Mouse (Mus musculus) liver, postnatal 0 days (tissue): Measurements from ENCODE around the gene Agbl4. TPM values are rescaled to one million over a fixed set of nuclear protein-coding genes. Genes with fewer than 3 reads are reported as not detected.
A peak's percentile ranks its signal among the peaks of the same experiment; 100 is the strongest.

Experiments used
- ATAC-seq: fragments of 200-750 bp; cut with Nextera tagmentation; 2 replicates; pipeline ENCODE4 v1.8.0; 2017; ENCODE audit warnings: mild to moderate bottlenecking, moderate library complexity
- DNase-seq: peaks from one replicate; pipeline ENCODE4 v3.0.0-alpha.2; 2016
- H3K27ac ChIP-seq: fragments of 300-500 bp; sonication (generic); 2 replicates; pipeline ENCODE4 v1.5.1; 2014; ENCODE audit warnings: antibody characterized with exemption, moderate library complexity, mild to moderate bottlenecking, low read depth
- H3K27me3 ChIP-seq: fragments of 300-500 bp; sonication (generic); 2 replicates; pipeline ENCODE4 v1.6.1; 2014; ENCODE audit warnings: low read length, control low read depth, mixed read lengths; ENCODE audit not compliant: insufficient read depth
- H3K36me3 ChIP-seq: fragments of 300-500 bp; sonication (generic); replicated peaks from 2 replicates; pipeline ENCODE4 v1.6.1; 2014; ENCODE audit warnings: mild to moderate bottlenecking, control low read depth, low read length, moderate library complexity, mixed read lengths; ENCODE audit not compliant: insufficient read depth
- H3K4me1 ChIP-seq: fragments of 300-500 bp; sonication (generic); 2 replicates; pipeline ENCODE4 v1.6.1; 2014; ENCODE audit warnings: antibody characterized with exemption, mild to moderate bottlenecking, control low read depth; ENCODE audit not compliant: insufficient read depth
- H3K4me2 ChIP-seq: fragments of 300-500 bp; sonication (generic); 2 replicates; pipeline ENCODE4 v1.6.1; 2014; ENCODE audit warnings: low read depth, mild to moderate bottlenecking, low read length, moderate library complexity, mixed read lengths
- H3K4me3 ChIP-seq: fragments of 300-500 bp; sonication (generic); 2 replicates; pipeline ENCODE4 v1.5.1; 2014; ENCODE audit warnings: low read depth, low read length
- H3K9ac ChIP-seq: fragments of 300-500 bp; sonication (generic); replicated peaks from 2 replicates; pipeline ENCODE4 v1.6.1; 2014; ENCODE audit warnings: mild to moderate bottlenecking, moderate library complexity
- H3K9me3 ChIP-seq: fragments of 300-500 bp; sonication (generic); 2 replicates; pipeline ENCODE4 v1.6.1; 2016; ENCODE audit warnings: mild to moderate bottlenecking, control low read depth, low read length, mixed read lengths
- CTCF ChIP-seq: sonication (generic); IDR thresholded peaks from 2 replicates; pipeline ENCODE4 v1.5.1; 2016; ENCODE audit warnings: antibody characterized with exemption, low read depth
- EP300 ChIP-seq: IDR thresholded peaks from 2 replicates; pipeline ENCODE4 v1.6.1; 2016; ENCODE audit warnings: antibody characterized with exemption, low read depth, mild to moderate bottlenecking
- WGBS: fragments of 180-500 bp; shearing (Covaris S2); extraction: QIAGEN DNeasy Blood & Tissue Kit; methylation state at CpG from one replicate; pipeline ENCODE4 v1.1.7; 2014; ENCODE audit not compliant: insufficient replicate concordance; 5-methylcytosine and 5-hydroxymethylcytosine counted together
- polyA plus RNA-seq: library from polyadenylated mRNA; unstranded; fragments of >200 nt; fragmentation: Nextera tagmentation; extraction: Ambion mirVana; gene quantifications from 2 replicates; pipeline ENCODE4 v1.2.1, GENCODE M21; 2015

The Agbl4 gene
- polyA plus RNA-seq, 1 experiment from 2014 or later: not detected

DNA sequence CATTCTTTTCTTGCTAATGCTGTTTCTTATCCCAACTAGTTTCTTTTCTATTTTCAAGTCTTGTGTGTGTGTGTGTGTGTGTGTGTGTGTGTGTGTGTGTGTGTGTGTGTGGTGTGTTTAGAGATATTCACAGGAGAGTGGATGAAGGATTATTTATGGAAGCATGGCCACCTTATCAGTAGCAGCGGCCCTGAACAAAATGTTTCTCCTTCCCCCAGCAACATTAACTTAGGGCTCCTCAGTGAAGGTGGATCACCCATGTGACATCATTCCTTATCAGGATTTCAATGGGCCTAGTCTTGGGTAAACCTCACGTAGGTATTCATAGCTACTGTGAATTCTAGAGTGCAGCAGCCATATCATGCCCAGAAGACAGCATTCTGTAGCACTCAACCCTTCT lies 22.8 kb downstream of the Agbl4 start:
- no peaks in the 10 kb centered on the region for H3K4me1 ChIP-seq
- 58% methylated on average over 2 of the region's 2 CpGs for WGBS
- no peaks in the 10 kb centered on the region for H3K36me3 ChIP-seq
- H3K4me2 ChIP-seq: no peak overlapping the region
- H3K9me3 ChIP-seq: no peaks in the 10 kb centered on the region
- TF ChIP-seq CTCF: no peak
- TF ChIP-seq EP300: no peak
- no peaks in the 10 kb centered on the region for H3K27me3 ChIP-seq
- DNase-seq (no peak), ATAC-seq (no peak)
- no peak overlapping the region for H3K4me3 ChIP-seq
- no peak overlapping the region for H3K9ac ChIP-seq
- no peak overlapping the region for H3K27ac ChIP-seq

DNA sequence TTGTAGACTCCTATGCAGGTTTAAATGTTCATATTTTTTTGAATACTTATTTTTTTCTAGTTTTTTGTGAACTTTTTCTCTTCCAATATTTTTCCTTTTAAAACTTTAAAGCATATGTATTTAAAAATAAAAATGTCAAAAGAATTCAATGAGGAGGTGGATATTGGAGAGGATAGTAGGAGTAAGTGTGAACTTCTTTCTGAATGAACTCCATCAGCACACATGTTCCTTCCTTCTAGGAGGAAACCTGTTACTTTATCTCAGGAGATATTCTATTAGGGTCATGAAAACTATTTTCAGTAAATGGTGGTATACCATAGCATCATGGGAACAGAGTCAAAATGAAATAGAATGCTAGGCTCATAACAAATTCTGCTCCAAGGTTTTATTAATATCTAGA lies 30.2 kb downstream of the Agbl4 start:
- H3K27me3 ChIP-seq: no peaks in the 10 kb centered on the region
- no peak for DNase-seq

GRCm38 (mm10) chr4:110494371-110494770 lies 96.9 kb downstream of the Agbl4 start:
- no peak for DNase-seq
- Histone ChIP-seq H3K9me3 (no peaks in the 10 kb centered on the region), H3K9ac (no peak overlapping the region), H3K27ac (no peak overlapping the region), H3K4me3 (no peak overlapping the region), H3K27me3 (no peaks in the 10 kb centered on the region), H3K36me3 (no peaks in the 10 kb centered on the region), H3K4me1 (no peaks in the 10 kb centered on the region), H3K4me2 (no peak overlapping the region)
- 27% methylated on average over 1 of the region's 1 CpGs for WGBS
- no peak for ATAC-seq
- TF ChIP-seq CTCF: peak; percentile 49
- no peak for TF ChIP-seq EP300

More for the DNA sequence above, 30.2 kb downstream of the Agbl4 start:
- Histone ChIP-seq H3K27ac (no peak overlapping the region), H3K36me3 (no peaks in the 10 kb centered on the region), H3K4me3 (no peak overlapping the region), H3K9me3 (no peaks in the 10 kb centered on the region), H3K4me1 (no peaks in the 10 kb centered on the region), H3K9ac (no peak overlapping the region), H3K4me2 (no peak overlapping the region)
- TF ChIP-seq EP300 (no peak), CTCF (no peak)
- no peak for ATAC-seq

DNA sequence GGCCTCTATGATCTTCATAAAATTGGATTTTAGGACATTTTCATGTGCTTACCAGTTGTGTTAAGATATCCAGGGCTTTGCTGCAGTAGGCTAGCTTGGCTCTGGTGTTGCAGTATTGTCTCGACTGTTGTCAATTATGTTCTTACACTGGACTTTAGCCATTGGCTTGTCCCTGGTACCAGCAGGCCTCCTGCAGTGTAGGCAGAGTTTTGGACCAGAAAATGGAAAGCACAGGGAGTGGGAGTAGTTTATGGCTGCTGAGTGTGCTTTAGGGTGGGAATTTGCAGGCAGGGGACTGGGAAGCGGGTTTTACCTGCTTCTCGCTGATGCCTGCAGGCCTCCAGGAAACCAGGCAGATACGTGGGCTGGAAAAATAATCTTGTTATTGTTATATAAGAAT lies 132.3 kb downstream of the Agbl4 start:
- Histone ChIP-seq H3K4me3 (no peak overlapping the region), H3K9me3 (no peaks in the 10 kb centered on the region), H3K4me2 (no peak overlapping the region), H3K36me3 (no peaks in the 10 kb centered on the region), H3K9ac (no peak overlapping the region), H3K27me3 (no peaks in the 10 kb centered on the region), H3K4me1 (no peaks in the 10 kb centered on the region), H3K27ac (no peak overlapping the region)
- TF ChIP-seq CTCF (no peak), EP300 (no peak)
- ATAC-seq: no peak
- no peak for DNase-seq
- WGBS: 74% methylated on average over 4 of the region's 4 CpGs

GRCm38 (mm10) chr4:110549223-110549622 lies 151.8 kb downstream of the Agbl4 start:
- no peak overlapping the region for H3K9ac ChIP-seq
- H3K4me3 ChIP-seq: no peak overlapping the region
- DNase-seq (no peak), ATAC-seq (no peak)
- no peaks in the 10 kb centered on the region for H3K9me3 ChIP-seq
- no peaks in the 10 kb centered on the region for H3K27me3 ChIP-seq
- no peak overlapping the region for H3K4me2 ChIP-seq
- 54% methylated on average over 3 of the region's 3 CpGs for WGBS
- H3K4me1 ChIP-seq: no peaks in the 10 kb centered on the region
- TF ChIP-seq EP300: no peak
- no peak for TF ChIP-seq CTCF
- H3K27ac ChIP-seq: no peak overlapping the region
- no peaks in the 10 kb centered on the region for H3K36me3 ChIP-seq

DNA sequence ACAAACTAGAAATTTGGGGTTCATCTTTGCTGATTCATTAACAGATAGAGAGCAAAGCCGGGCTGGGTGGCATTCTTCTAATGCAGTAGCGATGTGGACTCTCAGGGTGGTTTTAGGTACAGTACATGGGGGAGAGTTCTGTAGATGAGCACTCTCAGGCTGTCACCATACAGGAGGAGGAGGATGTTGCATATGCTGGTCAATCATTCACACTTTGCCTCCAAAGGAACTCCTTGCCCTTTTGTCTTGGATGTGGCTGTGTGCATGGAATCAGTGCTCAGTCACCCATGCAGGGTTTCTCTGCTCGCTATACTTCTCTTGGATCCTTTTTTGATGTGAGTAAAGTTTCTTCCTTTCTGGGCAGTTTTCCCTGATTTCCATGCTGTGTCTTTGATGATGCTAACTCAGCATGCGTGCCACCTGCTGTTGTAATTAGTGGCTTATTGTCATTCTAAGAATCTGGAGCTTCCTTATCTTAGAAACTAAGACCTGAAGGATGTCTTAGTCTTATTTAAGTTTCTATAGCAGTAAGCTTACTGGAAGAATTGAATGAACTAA lies 200.3 kb downstream of the Agbl4 start:
- H3K27me3 ChIP-seq: no peaks in the 10 kb centered on the region
- H3K9ac ChIP-seq: no peak overlapping the region
- H3K36me3 ChIP-seq: no peaks in the 10 kb centered on the region
- no peak overlapping the region for H3K4me2 ChIP-seq
- ATAC-seq (no peak), DNase-seq (no peak)
- H3K4me1 ChIP-seq: no peaks in the 10 kb centered on the region
- 63% methylated on average over 4 of the region's 4 CpGs for WGBS
- no peak overlapping the region for H3K27ac ChIP-seq
- no peak for TF ChIP-seq EP300
- no peak for TF ChIP-seq CTCF
- no peak overlapping the region for H3K4me3 ChIP-seq
- no peaks in the 10 kb centered on the region for H3K9me3 ChIP-seq

DNA sequence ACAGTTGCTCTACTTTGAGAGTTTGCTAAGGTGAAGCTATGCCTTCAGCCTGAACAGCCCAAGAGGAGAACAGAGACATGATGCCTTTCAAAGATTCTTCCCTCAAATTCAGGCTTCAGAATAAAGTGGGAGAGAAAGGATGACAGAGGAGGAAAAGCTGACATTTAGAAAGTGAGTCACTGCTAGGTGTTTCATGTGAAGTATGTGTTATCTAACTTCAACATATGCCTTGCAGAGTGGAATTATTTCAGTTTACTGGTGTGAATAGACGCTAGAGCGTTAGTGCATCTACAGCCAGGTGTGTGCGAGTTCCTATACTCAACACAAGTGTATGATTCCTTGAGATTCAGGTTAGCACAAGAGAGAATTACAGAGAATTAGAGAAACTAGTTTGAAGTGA lies 244.0 kb downstream of the Agbl4 start:
- H3K9me3 ChIP-seq: no peaks in the 10 kb centered on the region
- WGBS: 77% methylated on average over 3 of the region's 3 CpGs

More for the DNA sequence above, 244.0 kb downstream of the Agbl4 start:
- H3K4me3 ChIP-seq: no peak overlapping the region
- DNase-seq: no peak
- no peak overlapping the region for H3K4me2 ChIP-seq
- H3K27ac ChIP-seq: no peak overlapping the region
- ATAC-seq: no peak
- no peak overlapping the region for H3K9ac ChIP-seq
- no peaks in the 10 kb centered on the region for H3K27me3 ChIP-seq
- H3K4me1 ChIP-seq: no peaks in the 10 kb centered on the region
- no peak for TF ChIP-seq CTCF
- no peak for TF ChIP-seq EP300
- no peaks in the 10 kb centered on the region for H3K36me3 ChIP-seq
